Mouse (Mus musculus): Measurements from ENCODE around the gene Uqcc3.

- TF ChIP-seq CTCF (IDR thresholded peaks at IDR 0.05; ENCODE audit: control insufficient read depth, insufficient read depth, insufficient replicate concordance, low read depth, low read length) (no peak), POLR2A (IDR thresholded peaks at IDR 0.05; ENCODE audit: control insufficient read depth, low read depth, low read length) (no peak)
Observed at GRCm38 (mm10) chr19:8864265-8864664, 16.5 kb downstream of the Uqcc3 start.
